Mouse (Mus musculus) T-helper 2 cell (primary cell): ENCODE measurements around the gene Rln3.

Experiments used
- in situ Hi-C: fragments of 300-600 bp; cut with MboI, MseI; formaldehyde crosslinking; loops from one replicate; pipeline ENCODE4 v1.15.1; 2025; ENCODE audit warnings: high pct_unique_total_duplicates

Gene Rln3

GRCm38 (mm10) chr8:84044900-84045299 lies at the start of gene Rln3:
Gene Rln3 (minus strand): TSS chr8:84045000.
- in situ Hi-C loops: no loop called here

DNA sequence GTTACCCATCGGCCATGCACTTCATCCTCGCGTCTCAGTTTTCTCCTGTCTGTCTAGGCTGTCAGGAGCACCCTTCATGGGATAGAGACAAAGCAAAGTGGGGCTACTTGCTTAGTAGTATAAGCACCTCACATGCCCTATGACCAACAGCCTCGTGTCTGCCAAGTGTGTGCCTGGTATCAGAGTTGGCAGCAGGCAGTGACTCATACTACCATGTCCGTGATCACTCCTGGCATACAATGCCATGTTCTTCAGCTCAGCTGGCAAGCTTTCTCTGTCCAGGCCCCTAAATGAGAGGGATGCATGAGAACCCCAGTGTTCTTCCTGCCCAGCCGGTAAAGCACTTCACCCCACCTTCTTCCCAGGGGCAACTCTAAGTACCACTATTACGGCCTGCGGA lies 45.8 kb upstream of the Rln3 start:
- in situ Hi-C loops: no loop called here

- in situ Hi-C loops: loop anchor here (5.0 kb wide), 1 partner anchor 62 kb away; no protein-coding TSS in a partner anchor
Measured at GRCm38 (mm10) chr8:84089277-84089676, 44.5 kb upstream of the Rln3 start.

GRCm38 (mm10) chr8:84087821-84088220 lies 43.0 kb upstream of the Rln3 start:
- in situ Hi-C loops: loop anchor here (5.0 kb wide), 1 partner anchor 61 kb away; no protein-coding TSS in a partner anchor

DNA sequence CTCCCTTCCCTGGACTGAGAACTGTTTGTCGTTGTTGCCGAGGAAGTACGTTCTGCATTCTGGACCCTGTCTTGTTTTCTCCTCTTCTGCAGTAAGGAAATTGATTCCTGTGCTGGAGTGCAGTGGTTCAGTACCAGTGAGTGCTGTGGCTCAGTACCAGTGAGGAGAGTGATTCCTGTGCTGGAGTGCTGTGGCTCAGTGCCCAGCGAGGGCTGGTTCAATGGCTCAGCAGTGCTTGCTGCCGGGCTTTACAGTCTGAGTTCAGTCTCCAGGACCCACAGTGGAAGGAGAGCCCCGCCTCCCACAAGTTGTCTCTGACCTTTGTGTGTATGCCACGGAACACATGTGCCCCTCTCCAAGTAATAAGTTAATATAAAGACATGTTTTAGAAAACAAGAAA lies 42.4 kb upstream of the Rln3 start:
- in situ Hi-C loops: loop anchor here (5.0 kb wide), 1 partner anchor 60 kb away; no protein-coding TSS in a partner anchor

GRCm38 (mm10) chr8:84084341-84085115 lies 39.7 kb upstream of the Rln3 start:
- in situ Hi-C loops: loop anchor here (5.0 kb wide), 1 partner anchor 57 kb away; no protein-coding TSS in a partner anchor

- in situ Hi-C loops: no loop called here
Measured at GRCm38 (mm10) chr8:84083829-84084241, 39.0 kb upstream of the Rln3 start.

DNA sequence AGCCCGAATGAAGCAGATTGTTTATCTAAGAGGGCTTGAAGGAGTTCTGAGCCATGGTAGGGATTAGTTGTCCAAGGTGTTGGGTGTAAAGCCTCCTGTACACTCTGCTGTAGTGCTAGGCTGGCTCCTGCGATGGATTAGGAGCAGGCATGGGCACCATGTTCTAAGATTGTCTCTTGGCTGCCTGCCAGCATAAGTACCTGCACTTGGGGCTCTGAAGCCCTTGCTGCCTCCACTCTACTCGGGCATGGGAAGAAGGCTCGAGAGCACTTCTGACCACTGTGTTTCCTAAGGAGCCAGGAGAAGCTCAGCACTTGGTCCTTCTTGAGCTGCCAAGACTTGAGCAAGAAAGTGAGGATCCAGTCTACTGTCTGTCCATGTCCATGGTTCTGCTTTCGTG lies 34.4 kb upstream of the Rln3 start:
- in situ Hi-C loops: no loop called here

DNA sequence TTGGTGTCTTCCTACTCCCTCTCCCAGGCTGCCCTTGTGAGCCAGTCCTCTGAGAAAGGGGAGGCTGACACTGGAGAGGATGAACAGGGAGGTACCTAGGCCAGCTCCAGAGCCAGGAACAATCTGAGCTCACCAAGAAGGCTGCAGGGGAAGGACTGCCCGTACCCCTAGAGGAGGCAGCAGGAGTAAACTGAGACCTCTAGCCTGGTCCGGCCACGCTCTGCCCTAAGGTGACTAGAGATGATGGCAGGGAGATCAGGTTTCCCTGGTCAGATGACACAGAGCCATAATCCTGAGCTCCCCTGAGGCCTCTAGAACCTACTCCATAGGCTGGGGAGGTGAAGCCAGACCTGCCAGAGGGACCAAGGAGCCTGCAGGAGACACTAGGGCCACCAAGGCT lies 32.0 kb upstream of the Rln3 start:
- in situ Hi-C loops: no loop called here

DNA sequence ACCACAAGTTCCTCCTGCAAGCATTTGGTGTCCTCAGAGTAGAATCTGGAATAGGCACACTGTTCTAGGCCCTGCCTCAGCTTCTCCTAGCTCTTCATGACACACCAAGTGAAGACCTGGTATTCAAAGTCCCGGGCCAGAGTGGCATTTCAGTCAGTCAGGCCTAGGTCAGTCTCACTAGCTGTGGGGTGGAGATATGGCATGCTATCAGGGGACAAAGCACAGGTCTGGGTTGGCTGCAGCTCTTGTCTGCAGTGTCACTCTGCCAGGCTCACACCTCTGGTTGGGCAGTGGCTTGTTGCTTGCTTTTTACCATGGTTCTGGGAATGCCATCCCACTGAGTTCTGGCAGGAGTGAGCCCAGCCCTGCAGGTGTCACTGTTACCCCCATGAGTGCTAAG lies 31.6 kb upstream of the Rln3 start:
- in situ Hi-C loops: no loop called here

GRCm38 (mm10) chr8:84073230-84073976 lies 28.6 kb upstream of the Rln3 start:
- in situ Hi-C loops: loop anchor here (5.0 kb wide), 1 partner anchor 59 kb away; no protein-coding TSS in a partner anchor

DNA sequence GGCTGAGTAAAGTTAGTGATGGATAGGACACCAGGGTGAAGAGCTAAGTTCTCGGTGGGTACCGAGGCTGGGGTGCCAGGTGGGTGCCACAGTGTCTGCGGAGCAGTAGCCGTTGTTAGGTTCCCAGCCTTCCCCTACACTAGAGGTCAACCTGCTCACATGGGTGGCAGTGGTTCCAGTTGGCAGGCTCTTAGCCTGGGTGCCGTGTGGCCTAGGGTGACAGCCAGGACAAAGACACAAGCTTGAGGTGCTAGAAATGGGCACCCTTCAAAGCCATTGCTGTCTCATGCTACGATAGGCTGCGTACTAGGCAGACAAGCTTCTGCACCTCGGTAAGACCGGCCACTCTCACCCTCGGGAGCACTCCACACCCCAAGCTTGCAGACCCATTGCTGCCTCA lies 27.5 kb upstream of the Rln3 start:
- in situ Hi-C loops: loop anchor here (5.0 kb wide), 1 partner anchor 60 kb away; no protein-coding TSS in a partner anchor

DNA sequence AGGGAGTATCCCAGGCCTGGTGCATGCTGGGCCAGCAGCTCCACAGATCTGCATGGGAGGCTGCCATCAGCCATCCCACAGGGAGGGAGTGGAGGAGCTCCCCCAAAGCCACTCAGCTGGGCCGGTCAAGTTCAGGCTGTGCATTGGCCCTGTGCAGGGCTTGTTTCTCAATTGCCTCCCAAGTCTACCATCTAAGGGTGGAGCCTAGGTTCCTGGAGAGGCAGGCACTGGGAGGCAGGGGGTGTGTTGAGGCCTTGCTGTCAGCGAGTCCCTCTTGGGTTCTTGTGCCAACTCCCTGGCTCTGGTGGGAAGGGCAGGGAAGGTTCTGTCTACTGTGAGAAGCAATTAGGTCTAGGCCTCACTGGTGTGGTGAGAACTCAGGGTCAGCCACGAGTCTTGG lies 27.1 kb upstream of the Rln3 start:
- in situ Hi-C loops: loop anchor here (5.0 kb wide), 1 partner anchor 60 kb away; no protein-coding TSS in a partner anchor

GRCm38 (mm10) chr8:84070667-84071066 lies 25.9 kb upstream of the Rln3 start:
- in situ Hi-C loops: loop anchor here (5.0 kb wide), 1 partner anchor 62 kb away; no protein-coding TSS in a partner anchor

- in situ Hi-C loops: loop anchor here (5.0 kb wide), 1 partner anchor 62 kb away; no protein-coding TSS in a partner anchor
Measured at GRCm38 (mm10) chr8:84070241-84070640, 25.4 kb upstream of the Rln3 start.

- in situ Hi-C loops: loop anchor here (5.0 kb wide), 1 partner anchor 63 kb away; no protein-coding TSS in a partner anchor
Measured at GRCm38 (mm10) chr8:84069750-84070149, 24.9 kb upstream of the Rln3 start.

- in situ Hi-C loops: no loop called here
Measured at GRCm38 (mm10) chr8:84069169-84069568, 24.4 kb upstream of the Rln3 start.

DNA sequence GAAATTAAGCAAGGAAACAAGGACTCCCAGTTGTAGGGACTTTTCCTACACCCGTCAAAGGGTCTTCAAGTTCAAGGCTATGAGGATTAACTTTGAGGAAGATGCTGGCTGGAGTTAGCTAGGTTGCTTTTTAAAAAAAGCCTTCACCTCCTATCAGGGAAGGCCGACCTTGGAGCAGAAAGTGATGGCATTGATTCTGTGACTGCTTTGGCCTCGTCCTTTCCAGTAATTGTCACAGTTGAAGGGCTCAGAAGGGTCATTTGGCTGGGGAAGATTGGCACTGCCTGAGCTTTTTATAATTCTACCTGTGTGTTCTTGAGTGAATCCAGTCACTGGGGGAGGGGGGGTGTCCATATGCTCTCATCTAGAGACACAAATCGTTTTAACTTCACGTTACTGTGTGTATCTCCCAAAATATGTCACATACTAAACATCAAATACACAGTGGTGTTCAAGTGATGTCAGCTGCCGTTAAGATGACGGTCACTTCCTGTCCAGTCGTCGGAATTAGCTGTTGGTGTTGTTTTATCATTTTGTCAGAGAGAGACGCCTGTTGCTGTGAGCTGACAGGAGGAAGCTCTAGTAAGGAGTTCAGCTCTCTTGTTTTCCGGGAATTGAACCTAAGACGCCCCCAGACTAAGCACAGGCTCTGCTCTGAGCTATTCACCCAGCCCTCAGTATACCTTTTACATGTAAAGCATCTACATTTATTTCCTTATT lies 23.7 kb upstream of the Rln3 start:
- in situ Hi-C loops: no loop called here

- in situ Hi-C loops: no loop called here
Measured at GRCm38 (mm10) chr8:84067911-84068310, 23.1 kb upstream of the Rln3 start.

DNA sequence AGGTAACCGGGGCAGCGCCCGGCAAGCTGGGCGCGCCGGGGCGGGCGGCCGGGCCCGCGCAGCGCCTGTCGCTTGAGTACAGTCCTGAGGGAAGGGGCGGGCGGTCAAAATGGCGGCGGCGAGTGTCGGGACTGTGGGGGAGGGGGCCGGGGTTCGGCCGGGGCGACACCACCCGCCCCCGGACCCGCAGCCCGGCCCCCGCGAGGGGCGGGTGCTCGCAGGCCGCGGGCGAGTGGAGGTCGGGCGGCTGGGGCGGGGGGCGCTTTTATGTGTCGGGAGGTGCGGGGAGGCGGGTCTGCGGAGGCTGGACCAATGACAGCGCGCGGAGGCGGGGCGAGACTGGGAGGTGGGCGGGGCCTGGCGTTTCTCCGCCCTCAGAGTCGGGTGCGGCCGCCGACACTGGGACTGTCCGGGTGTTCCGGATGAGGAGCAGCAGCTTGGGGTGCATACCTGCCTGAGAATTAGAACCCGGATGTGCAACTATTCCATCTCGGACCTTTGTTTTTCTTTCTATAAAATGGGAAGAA lies 22.3 kb upstream of the Rln3 start:
- in situ Hi-C loops: no loop called here

DNA sequence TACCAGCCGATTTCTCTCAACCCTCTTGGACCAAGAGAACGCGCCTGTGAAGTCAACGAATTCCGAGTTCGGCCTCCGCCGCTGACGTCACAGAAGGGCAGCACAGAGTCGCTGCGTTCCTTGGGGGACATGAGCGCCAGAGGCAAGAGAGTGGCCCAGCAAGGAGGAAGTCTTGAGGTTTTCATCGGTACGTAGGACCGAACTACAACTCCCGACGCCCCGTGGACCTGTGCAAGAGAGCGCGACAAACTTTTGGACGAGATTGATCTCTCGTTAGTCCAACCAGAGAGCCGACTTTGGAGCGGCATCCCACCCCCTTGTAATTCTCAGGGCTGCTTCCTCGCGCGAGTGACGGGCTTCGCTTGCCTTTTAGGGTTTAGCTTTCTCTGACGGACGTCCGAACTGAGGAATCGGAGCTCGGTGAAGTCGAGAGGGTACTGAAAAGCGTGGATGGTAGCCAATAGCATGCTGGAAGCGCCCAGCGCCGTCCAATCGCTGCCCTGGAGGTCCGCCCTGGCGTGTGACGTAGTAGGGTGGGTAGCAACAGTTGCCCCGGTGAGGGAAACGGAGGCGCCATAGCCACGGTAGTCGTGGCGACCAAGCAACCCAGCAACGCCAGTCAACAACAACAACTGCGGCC lies 21.6 kb upstream of the Rln3 start, which contains the start of gene Rfx1:
Gene Rfx1, plus strand, starts transcription at position 544 of the 640 bp plus-strand sequence.
- in situ Hi-C loops: no loop called here
